Mouse (Mus musculus): ENCODE measurements at regions not wholly inside any gene's neighbourhood (a gene's known extent, or its start where the extent isn't known, plus 50 kb on each side); places are given as distances from the start of the nearest gene placed in this dataset.

DNA sequence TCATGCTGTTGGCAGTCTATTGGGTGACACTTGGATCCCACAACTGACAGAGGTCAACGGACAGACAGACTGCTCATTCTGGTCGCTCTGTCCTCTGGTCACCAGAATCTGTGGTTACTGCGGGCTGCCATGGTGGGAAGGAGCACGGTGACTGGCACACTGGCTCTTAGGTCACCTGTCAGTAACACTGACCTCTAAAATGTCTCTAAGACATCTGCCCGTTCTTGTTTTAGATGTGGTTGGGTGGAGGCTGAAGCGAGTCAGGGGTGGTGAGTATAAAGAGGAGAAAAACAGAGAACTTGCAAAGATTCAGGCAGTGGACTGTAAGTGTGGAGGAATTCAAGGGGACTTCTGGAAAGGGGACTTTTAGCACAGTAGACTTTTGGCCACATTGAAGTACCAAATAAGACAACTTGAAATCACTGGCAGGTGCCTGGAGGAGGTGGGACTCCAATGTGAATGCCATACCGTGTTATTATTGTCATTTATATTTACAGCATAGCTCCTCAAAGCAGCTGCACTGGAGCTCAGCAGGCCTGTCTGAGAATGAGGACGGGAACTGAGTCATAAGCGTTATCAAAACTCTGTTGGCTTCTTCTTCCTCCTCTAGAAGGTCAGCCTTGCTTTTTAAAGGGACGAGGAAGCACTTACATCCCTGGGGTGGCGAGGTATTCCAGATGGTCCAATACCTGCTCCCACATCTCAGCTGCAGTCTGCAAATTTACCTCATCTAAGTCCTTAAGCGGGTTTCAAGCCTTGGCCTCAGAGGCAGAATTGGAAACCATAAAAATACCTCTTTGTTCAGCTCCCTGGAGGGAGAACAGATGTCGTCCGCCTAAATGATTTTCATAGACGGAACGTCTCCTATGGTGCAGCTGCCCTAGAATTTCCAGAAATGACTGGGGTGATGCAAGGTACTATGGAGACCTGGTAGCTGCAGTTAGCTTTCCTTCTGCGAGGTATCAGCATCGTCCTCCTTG, 351.3 kb downstream of the Nuak1 start:
- no peak for DNase-seq (ENCODE audit: low spot score in 2 of 2)

DNA sequence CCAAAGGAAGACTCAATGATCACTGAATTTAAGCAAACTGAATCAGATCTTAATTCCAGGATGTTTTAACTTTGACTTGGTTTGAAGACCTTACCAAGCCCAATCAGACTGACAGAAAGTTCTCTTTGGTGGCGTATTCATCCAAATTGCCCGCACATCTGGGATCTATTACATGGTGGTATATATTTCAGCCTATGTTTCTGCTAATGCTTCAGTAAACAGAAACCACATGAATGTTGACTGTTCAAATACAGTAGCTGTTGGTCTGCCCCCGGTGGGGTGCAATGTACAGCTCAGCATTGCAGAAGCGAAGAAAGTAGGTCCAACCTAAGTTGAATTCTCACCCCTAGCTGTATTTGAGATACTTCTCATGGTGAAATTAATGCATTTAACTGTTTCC, 346.5 kb downstream of the Nuak1 start:
- no peak for DNase-seq (ENCODE audit: low spot score in 2 of 2)

DNA sequence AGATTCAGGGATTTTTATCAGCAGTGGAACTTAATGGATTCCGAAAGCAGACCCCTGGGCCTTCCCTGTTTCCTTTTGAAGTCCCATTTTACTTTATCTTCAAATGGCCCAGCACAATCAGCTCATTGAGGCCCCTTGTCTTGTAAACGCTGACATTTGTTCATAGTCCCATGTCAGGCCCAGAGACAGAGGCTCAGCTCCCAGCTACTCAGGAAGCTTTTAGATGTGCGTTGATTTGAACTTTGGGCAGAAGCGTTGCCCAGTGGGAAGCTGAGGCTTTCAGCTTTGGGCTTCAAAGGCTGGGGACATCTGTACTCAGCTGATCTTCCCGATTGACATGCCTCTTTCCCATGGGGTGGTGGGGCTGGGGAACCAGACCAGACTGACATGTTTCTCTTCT, 343.2 kb downstream of the Nuak1 start:
- DNase-seq (ENCODE audit: low spot score in 2 of 2) = no peak

DNA sequence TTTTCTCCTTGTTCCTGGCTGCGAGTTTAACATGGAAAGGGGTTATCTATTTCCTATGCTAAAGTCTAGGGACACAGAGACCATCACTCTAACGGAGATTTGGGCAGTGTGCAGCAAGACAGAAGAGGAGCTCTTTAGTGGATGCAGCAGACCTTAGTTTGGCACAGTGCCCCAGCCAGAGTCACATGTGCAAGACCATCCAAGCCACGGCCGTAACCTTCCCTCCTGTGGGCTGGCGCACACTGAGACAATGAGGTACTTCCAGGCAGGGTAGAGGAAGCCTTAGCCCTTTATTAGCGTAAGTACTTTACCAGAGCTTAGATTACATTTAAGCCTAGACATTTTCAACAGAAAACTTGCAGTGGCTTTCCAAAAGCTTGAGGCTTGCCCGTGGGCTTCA, 336.4 kb downstream of the Nuak1 start:
- DNase-seq (ENCODE audit: low spot score in 2 of 2) = no peak

DNA sequence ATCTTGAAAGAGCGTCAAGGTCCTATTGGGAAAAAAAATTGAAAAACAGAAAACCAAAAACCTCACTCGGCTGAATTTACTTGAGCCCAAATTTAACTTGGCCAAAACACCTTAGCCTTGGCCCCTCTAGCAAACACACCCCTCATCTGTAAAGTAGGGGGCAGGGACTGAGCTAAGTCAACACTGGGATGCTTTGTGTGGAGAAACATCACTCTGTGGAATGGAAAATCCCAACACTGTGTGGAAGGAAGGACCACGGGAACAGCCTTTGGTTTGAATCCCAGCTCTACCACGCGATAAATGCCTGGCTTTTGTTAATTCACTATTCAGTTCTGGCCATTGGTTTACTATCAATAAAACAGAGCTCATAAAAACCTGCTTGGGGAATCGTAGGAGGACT, 335.8 kb downstream of the Nuak1 start:
- no peak for DNase-seq (ENCODE audit: low spot score in 2 of 2)

GRCm38 (mm10) chr10:84109680-84110371, 330.6 kb downstream of the Nuak1 start:
- peak in 1 of 2 experiments; percentile 31 for DNase-seq (ENCODE audit: low spot score in 2 of 2)

- DNase-seq (ENCODE audit: low spot score in 2 of 2) = peak in 1 of 2 experiments; percentile 32
These were observed 329.9 kb downstream of the Nuak1 start for GRCm38 (mm10) chr10:84110372-84110985.

DNA sequence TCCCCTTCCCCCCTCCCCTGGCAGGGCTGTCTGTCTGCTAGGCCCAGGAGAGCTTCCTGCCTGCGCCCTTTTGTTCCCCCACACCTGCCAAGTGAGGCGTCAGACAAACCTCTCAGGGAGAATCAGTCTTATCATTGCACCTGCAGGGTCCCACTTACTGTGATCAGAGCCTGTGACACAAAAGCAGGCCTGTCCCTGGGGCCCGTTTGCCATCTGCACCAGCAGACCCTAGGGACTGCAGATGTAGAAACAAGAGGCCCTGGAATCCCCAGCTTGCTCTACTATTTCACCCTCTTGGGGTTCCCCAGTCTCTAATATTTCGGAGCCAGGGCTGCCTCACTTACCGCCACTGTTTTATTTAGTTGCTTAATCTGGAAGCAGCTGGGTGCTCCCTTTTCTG, 328.9 kb downstream of the Nuak1 start:
- DNase-seq (ENCODE audit: low spot score in 2 of 2) = peak in 1 of 2 experiments; percentile 51

- no peak for DNase-seq (ENCODE audit: low spot score in 2 of 2)
These were observed 328.5 kb downstream of the Nuak1 start for GRCm38 (mm10) chr10:84111909-84112308.

DNA sequence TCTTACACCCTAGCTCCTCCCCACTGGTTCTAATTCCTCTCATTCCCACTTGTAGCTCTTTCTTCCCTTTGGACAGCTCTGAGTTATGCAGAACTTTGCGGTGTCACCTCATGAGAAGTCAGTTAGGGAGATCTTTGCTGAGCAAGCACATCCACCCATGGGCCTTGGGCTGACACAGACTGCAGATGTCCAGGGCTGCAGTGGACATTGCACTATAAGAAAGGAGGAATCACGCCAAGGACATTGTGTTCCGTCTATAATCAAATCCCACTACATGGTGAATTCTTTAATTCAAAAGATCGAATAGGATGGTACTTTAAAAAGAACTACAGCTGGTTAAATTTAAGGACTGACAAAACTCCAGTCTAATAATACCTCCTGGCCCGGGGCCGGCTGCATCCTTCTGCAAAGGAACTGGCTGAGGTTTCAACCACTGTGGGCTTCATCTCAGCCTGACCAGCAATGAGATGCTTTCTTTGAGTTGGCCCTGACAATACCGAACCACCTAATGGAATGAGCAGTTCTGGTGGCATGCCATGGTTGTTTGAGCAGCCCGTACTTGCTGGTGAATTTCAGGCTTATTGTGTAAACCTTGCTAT, 320.3 kb downstream of the Nuak1 start:
- no peak for DNase-seq (ENCODE audit: low spot score in 2 of 2)

DNA sequence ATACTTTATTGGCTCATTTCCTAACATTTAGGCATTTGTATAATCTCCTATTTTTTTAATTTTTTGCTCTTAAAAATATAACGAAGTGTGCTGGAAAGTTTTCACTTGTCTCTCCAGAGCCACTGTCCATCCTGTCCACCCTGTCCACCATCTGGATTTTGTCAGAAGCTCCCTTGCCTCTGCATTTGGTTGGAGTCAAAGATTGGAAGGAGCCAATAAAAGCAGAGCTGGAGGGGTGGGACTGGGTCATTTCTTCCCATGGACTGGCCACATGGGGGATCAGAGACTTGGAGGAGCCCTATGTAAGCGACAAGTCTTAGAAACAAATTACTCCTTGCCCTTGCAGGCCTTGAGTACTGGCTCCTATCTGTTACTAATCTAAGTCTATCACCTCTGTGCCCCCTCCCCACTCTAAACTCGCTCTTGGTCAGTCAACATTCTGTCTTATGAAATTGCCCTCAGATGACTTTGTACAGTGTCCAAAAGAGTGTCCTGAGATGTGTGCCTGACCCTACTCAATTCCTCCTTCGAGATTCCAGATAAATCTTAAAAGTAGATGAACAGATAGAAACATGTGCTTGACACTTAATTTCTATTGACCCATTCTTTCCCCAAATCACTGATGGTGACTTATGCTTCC, 303.3 kb downstream of the Nuak1 start:
- no peak for DNase-seq (ENCODE audit: low spot score in 2 of 2)

DNA sequence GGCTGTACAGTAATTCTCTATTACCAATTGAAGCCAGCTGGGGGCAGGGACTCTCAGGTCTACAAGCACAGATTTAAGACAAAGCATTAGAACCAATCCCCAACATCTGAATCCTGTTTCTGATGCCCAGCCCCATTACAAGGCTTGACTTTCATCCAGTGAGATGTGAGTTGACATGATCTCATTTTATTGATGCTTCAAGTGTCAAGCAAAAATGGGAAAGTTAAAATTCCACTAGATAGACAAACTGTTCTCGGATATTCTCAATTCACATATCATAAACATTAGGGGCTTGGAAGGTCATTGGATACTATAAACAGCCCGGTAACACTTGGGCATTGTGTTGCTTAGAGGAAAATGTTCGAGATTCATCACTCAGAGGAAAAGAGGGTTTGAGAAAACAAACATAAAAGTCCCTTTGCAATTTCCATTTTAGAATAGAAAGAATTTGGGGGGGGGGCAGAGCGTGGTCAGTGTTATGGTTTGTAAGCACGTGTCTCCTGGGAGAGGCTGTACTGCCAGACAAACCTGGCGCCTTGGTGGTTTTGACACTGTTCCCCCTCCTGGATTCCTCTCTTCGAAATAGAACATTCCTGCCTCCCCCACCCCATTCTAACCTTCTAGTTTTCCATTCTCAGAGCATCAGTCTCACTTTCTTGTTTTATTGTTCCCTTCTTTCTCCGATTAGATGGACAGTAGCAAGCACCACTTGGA, 297.5 kb downstream of the Nuak1 start:
- DNase-seq (ENCODE audit: low spot score in 2 of 2) = no peak

GRCm38 (mm10) chr10:84143674-84144343, 296.6 kb downstream of the Nuak1 start:
- DNase-seq (ENCODE audit: low spot score in 2 of 2) = no peak

DNA sequence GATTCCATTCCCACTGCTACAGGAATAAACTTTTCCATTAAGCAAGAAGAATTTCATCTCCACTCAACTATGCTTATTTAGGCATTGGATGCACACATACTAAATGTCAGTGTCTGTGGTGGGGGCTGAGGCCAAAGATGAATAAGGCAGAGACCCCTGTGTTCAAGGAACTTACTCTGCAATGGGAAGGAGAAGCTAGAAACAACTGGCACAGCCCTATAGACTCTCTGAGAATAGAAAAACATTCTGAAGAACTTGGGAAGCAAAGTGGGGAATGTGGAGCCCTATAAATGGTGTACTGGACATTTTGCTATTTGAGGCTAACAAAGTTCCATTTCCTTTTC, 296.1 kb downstream of the Nuak1 start:
- no peak for DNase-seq (ENCODE audit: low spot score in 2 of 2)

DNA sequence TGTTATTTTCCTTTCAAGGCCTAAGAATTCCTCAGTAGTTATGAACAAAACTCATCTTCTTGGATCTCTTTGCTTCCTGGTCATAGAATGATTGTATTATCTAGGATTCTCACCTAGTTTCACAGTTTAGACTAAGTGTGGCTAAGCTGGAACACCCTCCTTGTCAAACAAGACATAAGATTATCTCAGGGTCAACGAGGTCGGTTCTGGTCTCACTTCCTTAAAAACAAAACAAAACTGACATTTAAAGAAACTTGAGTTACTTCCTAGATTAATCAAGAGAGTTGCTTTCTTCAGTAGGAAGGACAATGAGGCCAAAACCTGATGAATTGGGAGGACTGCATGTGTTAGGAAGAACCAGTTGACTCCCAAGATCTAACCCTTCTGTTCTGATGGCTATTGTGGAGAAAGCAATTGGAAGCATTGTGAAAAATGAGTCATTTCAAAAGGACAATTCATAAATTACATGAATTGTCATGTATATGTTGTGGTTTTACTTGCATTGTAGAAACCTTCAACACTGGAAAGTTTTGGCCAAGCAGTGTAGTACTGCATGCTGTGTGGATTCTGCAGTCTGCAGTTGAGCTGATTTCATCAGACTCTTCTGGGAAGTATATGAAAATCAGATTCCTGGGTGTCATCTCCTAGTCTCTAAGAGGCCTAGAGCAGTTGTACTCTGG, 293.0 kb downstream of the Nuak1 start:
- DNase-seq (ENCODE audit: low spot score in 2 of 2) = no peak

- DNase-seq (ENCODE audit: low spot score in 2 of 2) = no peak
These were observed 276.6 kb downstream of the Nuak1 start for GRCm38 (mm10) chr10:84163752-84164151.

DNA sequence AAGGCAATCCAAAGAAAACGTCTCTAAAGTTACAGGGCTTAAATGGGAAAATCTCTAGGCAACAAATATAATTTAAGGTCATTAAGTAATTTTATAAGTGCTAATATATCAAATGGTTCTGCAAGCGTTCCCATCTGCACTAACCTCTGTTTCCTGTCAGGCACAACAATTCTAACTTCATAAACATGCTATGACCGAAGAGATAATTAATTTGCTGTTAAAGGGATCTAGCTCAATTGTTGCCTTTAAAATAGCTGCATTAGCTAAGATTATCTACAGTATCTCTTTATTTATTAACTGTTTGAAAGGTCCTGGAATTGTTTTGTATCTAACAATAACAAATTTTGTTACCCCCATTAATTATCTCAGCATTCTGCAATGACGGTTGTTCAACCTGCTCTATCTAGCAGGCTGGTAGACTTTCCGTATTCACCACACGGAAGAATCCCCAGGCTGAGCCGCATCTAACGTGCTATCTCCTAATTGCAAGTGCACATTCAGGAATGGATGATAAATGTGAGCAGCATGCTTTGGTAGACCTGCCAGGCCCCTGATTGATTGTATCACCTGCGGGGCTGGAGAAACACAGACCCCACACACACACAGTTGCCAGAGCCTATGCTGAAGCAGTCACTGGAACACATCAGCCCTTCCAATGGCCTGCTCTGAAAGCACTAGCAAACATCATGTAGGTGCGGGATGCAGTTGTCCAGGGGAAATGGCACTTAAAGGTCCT, 274.4 kb downstream of the Nuak1 start:
- no peak for DNase-seq (ENCODE audit: low spot score in 2 of 2)

DNA sequence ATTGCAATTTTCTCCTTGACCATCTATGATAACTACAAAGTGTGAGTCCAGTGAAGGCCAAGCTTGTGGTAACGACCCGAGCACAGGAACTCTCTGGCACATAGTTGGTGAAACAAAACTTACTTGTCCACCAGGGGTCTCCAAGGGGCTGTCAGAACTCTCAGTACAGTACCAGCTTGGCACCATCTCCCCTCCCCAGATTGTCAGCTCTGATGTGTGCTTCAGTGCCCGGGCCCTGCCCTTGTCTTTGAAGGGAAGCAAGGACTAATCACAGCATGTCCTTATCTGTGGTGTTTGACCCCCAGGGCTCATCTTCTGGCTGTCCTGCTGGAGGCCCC, 273.9 kb downstream of the Nuak1 start:
- no peak for DNase-seq (ENCODE audit: low spot score in 2 of 2)

DNA sequence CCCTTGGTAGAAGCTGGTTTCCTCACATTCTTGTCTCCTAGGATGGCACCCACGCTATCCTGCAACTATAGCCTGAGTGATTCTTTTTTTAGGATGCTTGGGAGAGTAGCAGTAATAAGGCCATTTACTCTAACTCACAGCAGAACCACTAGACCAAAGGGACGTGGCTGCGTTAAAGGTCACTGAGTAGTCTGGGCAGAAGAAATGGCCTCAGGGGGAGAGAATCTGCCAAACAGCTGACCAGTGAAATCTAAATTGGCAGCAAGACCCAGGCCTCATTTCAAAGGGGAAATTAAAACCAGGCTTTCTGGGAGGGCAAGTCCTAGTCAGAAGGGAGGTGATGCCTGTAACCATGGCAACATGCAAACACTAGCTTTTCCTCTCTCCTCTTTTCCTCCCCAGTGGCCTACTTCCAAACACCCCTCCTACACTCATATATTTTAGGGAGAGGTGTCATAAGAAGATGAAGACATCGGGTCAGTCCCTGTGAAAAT, 267.5 kb downstream of the Nuak1 start:
- no peak for DNase-seq (ENCODE audit: low spot score in 2 of 2)
